Mouse (Mus musculus): ENCODE data around the gene Ndrg2. TPM values are rescaled to one million over a fixed set of nuclear protein-coding genes. Genes with fewer than 3 reads are reported as not detected.

The Ndrg2 gene
- total RNA-seq, 1 experiment from 2014 or later, result 2.8 TPM

GRCm38 (mm10) chr14:51915030-51915429 is 1.1 kb upstream of the Ndrg2 start:
- peak; percentile 13; the same call in 1 of the 2 replicates for ATAC-seq (replicated peaks; ENCODE audit: low read depth, poor library complexity, severe bottlenecking)

- peak; percentile 79 for ATAC-seq (replicated peaks; ENCODE audit: low read depth, poor library complexity, severe bottlenecking)
These were observed 647 bp downstream of the Ndrg2 start for GRCm38 (mm10) chr14:51913062-51913959.

- no peak for ATAC-seq (replicated peaks; ENCODE audit: low read depth, poor library complexity, severe bottlenecking)
These were observed 1.4 kb downstream of the Ndrg2 start for GRCm38 (mm10) chr14:51912391-51913061.

DNA sequence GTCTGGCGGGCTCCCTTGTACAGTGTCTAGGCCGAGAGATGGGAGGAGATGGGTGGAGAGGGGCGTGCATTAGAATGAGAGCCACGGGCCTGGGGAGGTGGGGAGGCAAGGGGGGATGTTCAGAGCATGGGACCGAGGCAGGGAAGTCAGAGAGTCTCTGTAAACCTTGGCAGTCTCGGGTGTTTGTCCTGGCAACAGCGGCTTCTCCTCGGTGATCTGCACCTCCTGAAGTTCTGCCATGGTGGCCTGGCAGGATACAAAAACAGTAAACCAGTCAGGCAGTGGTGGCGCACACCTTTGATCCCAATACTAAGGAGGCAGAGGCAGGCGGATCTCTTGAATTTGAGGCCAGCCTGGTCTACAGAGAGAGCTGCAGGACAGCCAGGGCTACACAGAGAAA is 2.7 kb downstream of the Ndrg2 start:
- ATAC-seq (replicated peaks; ENCODE audit: low read depth, poor library complexity, severe bottlenecking), result no peak

- ATAC-seq (replicated peaks; ENCODE audit: low read depth, poor library complexity, severe bottlenecking), result peak; percentile 42; the same call in 1 of the 2 replicates
These were observed 7.9 kb downstream of the Ndrg2 start for GRCm38 (mm10) chr14:51906102-51906501.

DNA sequence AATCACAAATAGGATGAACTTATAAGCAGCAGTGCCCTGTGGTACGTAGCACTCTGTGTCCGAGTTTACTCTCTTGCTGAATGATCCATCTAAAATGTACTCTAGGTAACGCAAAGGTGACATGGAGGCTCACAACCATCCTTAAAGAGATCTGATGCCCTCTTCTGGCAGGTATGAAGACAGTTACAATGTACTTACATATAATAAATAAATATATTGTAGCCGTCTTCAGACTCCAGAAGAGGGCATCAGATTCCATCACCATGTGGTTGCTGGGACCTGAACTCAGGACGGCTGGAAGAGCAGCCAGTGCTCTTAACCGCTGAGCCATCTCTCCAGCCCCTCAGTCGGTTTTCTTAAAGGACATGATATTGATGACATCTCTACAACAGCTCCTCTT is 9.3 kb downstream of the Ndrg2 start:
- ATAC-seq (replicated peaks; ENCODE audit: low read depth, poor library complexity, severe bottlenecking), result no peak

DNA sequence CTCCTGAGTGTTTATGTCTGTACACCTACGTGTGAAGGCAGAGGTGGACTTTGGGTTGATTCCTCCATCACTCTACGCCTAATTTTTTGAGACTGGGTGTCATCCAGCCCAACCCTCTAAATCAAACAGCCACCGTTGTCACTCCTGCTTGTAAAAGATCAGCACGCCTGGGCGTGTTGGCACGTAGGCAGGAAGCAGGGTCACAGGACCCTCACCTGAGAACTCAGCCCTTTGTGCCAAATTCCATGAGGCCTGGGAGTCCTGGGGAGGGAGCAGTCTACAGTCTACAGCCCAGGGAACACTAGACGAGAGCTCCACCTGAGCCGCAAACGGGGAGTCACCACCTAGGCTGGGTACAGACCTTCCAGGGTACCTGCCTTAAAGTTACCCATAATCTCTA is 10.2 kb downstream of the Ndrg2 start:
- ATAC-seq (replicated peaks; ENCODE audit: low read depth, poor library complexity, severe bottlenecking), result no peak

GRCm38 (mm10) chr14:51902806-51903710 is 10.9 kb downstream of the Ndrg2 start:
- ATAC-seq (replicated peaks; ENCODE audit: low read depth, poor library complexity, severe bottlenecking), result peak; percentile 80

- no peak for ATAC-seq (replicated peaks; ENCODE audit: low read depth, poor library complexity, severe bottlenecking)
These were observed 14.6 kb downstream of the Ndrg2 start for GRCm38 (mm10) chr14:51899351-51899750.

DNA sequence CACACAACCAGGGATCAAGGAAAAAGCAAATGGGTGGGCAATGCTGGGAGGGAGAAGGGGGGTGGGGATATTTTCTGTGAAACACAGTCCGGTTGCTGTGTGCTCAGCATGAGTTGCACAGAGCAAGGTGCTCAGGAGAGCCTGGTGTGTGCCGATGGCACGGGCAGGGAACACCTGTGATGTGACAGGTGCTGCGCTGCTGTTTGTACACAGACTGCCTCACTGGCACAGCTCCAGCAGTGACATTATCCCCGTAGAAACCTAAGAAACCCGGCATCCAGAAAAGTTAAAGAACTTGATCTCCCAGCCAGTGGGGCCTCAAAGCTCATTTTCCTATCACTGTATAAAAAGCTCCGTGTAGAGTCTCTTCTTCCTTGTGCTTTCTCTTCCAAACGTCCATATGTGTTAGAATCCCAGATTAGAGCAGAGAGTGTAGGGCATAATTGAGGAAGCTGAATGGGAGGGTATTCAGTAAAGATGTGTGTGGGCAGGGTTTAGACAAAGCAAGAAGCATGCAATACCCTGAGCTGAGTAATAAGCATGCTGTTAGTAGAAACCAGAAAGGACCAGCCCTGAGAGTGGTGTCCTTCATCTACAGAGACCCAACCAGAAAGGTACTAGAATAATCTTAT is 17.3 kb downstream of the Ndrg2 start:
- ATAC-seq (replicated peaks; ENCODE audit: low read depth, poor library complexity, severe bottlenecking), result no peak

GRCm38 (mm10) chr14:51896019-51896418 is 17.9 kb downstream of the Ndrg2 start:
- no peak for ATAC-seq (replicated peaks; ENCODE audit: low read depth, poor library complexity, severe bottlenecking)

GRCm38 (mm10) chr14:51895071-51895470 is 18.9 kb downstream of the Ndrg2 start:
- no peak for ATAC-seq (replicated peaks; ENCODE audit: low read depth, poor library complexity, severe bottlenecking)

- no peak for ATAC-seq (replicated peaks; ENCODE audit: low read depth, poor library complexity, severe bottlenecking)
These were observed 20.1 kb downstream of the Ndrg2 start for GRCm38 (mm10) chr14:51893809-51894208.

GRCm38 (mm10) chr14:51893094-51893794 is 20.7 kb downstream of the Ndrg2 start:
- ATAC-seq (replicated peaks; ENCODE audit: low read depth, poor library complexity, severe bottlenecking), result no peak

GRCm38 (mm10) chr14:51892191-51892939 is 21.6 kb downstream of the Ndrg2 start, which contains the start of gene Slc39a2:
TSS of gene Slc39a2 (plus strand) at chr14:51892889.
- no peak for ATAC-seq (replicated peaks; ENCODE audit: low read depth, poor library complexity, severe bottlenecking)

DNA sequence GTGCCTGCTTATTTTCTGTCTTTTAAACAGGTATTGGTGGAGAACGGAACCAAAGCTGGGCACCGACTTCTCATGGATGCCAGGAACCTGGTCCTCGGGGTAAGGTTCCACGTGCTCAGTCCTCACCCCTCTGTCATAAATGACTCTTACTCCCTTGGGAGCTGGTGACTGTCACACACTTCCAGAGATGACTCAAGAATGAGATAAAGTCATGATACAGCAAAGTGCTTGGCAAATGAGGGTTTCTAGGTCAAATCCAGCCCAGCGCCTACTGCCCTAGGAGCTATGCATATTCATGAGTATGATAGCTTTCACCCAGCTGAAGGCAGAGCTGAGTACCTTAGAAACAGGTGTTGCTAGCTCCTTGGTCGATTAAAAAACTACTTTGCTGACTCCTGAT is 24.1 kb downstream of the Ndrg2 start:
- ATAC-seq (replicated peaks; ENCODE audit: low read depth, poor library complexity, severe bottlenecking), result no peak

GRCm38 (mm10) chr14:51886051-51886450 is 27.9 kb downstream of the Ndrg2 start:
- ATAC-seq (replicated peaks; ENCODE audit: low read depth, poor library complexity, severe bottlenecking), result no peak

DNA sequence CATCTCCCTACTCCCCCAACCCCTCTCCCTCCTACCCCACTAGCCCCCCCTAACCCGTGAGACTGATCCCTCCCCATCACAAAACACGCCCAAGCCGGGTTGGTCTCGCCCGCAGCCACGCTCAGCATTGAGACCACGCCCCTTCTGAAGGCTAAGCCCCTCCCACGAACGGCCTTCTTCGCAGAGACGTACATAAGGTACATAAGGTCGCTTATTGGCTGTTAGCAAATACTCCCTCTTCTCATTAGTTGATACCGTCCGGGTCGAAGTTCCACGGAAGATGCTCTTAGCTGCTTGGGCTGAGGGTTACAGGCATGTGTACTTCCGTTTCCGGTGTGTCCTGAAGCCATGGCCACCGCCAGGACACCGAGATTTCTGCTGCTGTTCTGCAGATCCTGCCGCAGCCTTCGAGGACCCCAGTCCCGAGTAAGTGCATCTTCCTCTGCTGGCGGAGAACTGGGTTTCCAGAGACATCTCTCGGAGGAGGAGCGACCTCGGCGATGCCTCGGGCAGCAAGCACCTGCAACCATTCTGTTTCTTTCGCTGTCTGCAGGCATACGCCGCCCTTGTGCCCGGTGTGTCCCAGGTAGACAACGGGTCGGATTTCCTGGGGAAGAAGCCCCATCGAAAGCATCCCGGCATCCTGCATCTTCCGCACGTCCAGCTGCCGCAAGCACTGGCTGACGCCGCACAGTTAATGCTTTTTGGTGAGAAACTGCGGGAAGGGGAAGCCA is 29.2 kb downstream of the Ndrg2 start, which contains the start of gene Mettl17:
Gene Mettl17 (plus strand): TSS at position 245 of the 734 bp plus-strand sequence.
- peak; percentile 96 for ATAC-seq (replicated peaks; ENCODE audit: low read depth, poor library complexity, severe bottlenecking)
